Mouse (Mus musculus): ENCODE data around the gene Spata18.

GRCm38 (mm10) chr5:73632291-73632690, 18.9 kb upstream of the Spata18 start, which contains the start of gene Lrrc66:
- no peak for TF ChIP-seq POLR2A (IDR thresholded peaks at IDR 0.05; ENCODE audit: low read depth, low read length)
- no peak for TF ChIP-seq CTCF (IDR thresholded peaks at IDR 0.05; ENCODE audit: extremely low read depth, insufficient read depth, insufficient read length, insufficient replicate concordance)

Data from spleen, adult 2 months (tissue).